Mouse (Mus musculus) CH12.LX (cell line): Measurements from ENCODE around the gene Ctbp1. TPM values are rescaled to one million over a fixed set of nuclear protein-coding genes. Genes with fewer than 3 reads are reported as not detected.
A peak's percentile ranks its signal among the peaks of the same experiment; 100 is the strongest.

Experiments used
- DNase-seq: peaks from one replicate; pipeline ENCODE4 v3.0.0-alpha.2; 2013; ENCODE audit errors: extremely low read depth
- H3K27ac ChIP-seq: 2 replicates; pipeline ENCODE4 v1.5.1; 2012; ENCODE audit warnings: low read depth, mild to moderate bottlenecking, control low read depth, moderate library complexity; ENCODE audit not compliant: insufficient read depth
- H3K27me3 ChIP-seq: replicated peaks from 2 replicates; pipeline ENCODE3; 2012; ENCODE audit warnings: inconsistent platforms
- H3K36me3 ChIP-seq, 2 experiments: replicated peaks in 1 of 2; 2 replicates each; pipeline versions ENCODE3 to v1.6.1; 2012; ENCODE audit warnings: inconsistent platforms in 1 of 2, low read length in 1 of 2, mild to moderate bottlenecking in 1 of 2, mixed read lengths in 1 of 2, moderate library complexity in 1 of 2; ENCODE audit not compliant: control insufficient read depth in 1 of 2, insufficient read depth in 1 of 2
- H3K4me1 ChIP-seq, 2 experiments: 2 replicates each; pipeline ENCODE4 v1.6.1; 2012; ENCODE audit warnings: inconsistent platforms in 1 of 2, moderate library complexity in 1 of 2; ENCODE audit not compliant: insufficient read depth in 2 of 2, control insufficient read depth in 1 of 2
- H3K4me2 ChIP-seq: 2 replicates; pipeline ENCODE4 v1.6.1; 2012; ENCODE audit warnings: low read depth, mild to moderate bottlenecking, control low read depth; ENCODE audit not compliant: poor library complexity, insufficient read depth, severe bottlenecking
- H3K4me3 ChIP-seq, 3 experiments: fragments of 150-350 bp in 1 of 3; sonication (generic) in 1 of 3; replicated peaks in 1 of 3; 2 replicates each; pipeline versions ENCODE3 to v1.5.1; 2011 to 2012; ENCODE audit warnings: low read depth in 2 of 3, low read length in 2 of 3, mild to moderate bottlenecking in 2 of 3, moderate library complexity in 2 of 3, control low read depth in 1 of 3, improper control_type of control experiment in 1 of 3, inconsistent platforms in 1 of 3, mixed read lengths in 1 of 3; ENCODE audit not compliant: poor library complexity in 1 of 3
- H3K79me2 ChIP-seq: replicated peaks from 2 replicates; pipeline ENCODE4 v1.6.1; 2012; ENCODE audit warnings: mild to moderate bottlenecking, moderate library complexity; ENCODE audit not compliant: control insufficient read depth, poor library complexity, insufficient read depth, severe bottlenecking; ENCODE audit errors: extremely low read depth
- H3K9ac ChIP-seq: 2 replicates; pipeline ENCODE4 v1.6.1; 2012; ENCODE audit warnings: low read depth, mild to moderate bottlenecking, control low read depth, moderate library complexity; ENCODE audit not compliant: insufficient read depth
- H3K9me3 ChIP-seq: replicated peaks from 2 replicates; pipeline ENCODE3; 2012; ENCODE audit warnings: low read length, inconsistent platforms, mixed read lengths
- BHLHE40 ChIP-seq: IDR thresholded peaks from 2 replicates; pipeline ENCODE4 v1.6.1; 2011; ENCODE audit warnings: mild to moderate bottlenecking, low read depth, low read length, improper control_type of control experiment
- CHD2 ChIP-seq: IDR thresholded peaks from 2 replicates; pipeline ENCODE4 v1.6.1; 2011; ENCODE audit warnings: low read length, improper control_type of control experiment
- CTCF ChIP-seq, 2 experiments: IDR thresholded peaks in 1 of 2; conservative IDR thresholded peaks in 1 of 2; 2 replicates each; pipeline ENCODE4 v1.5.1; 2011 to 2012; ENCODE audit warnings: low read depth in 2 of 2, low read length in 2 of 2, improper control_type of control experiment in 1 of 2, inconsistent platforms in 1 of 2, mild to moderate bottlenecking in 1 of 2, moderate library complexity in 1 of 2
- ELF1 ChIP-seq: IDR thresholded peaks from 2 replicates; pipeline ENCODE4 v1.6.1; 2014; ENCODE audit warnings: low read depth, mild to moderate bottlenecking, inconsistent platforms, low read length, improper control_type of control experiment
- EP300 ChIP-seq: IDR thresholded peaks from 2 replicates; pipeline ENCODE4 v1.6.1; 2011; ENCODE audit warnings: low read length, improper control_type of control experiment
- ETS1 ChIP-seq: conservative IDR thresholded peaks from 2 replicates; pipeline ENCODE4 v1.6.1; 2012; ENCODE audit warnings: low read depth, mild to moderate bottlenecking, inconsistent platforms, low read length, improper control_type of control experiment, moderate library complexity
- GABPA ChIP-seq: IDR thresholded peaks from 2 replicates; pipeline ENCODE4 v1.6.1; 2012; ENCODE audit warnings: low read depth, low read length, improper control_type of control experiment, inconsistent platforms; ENCODE audit not compliant: insufficient replicate concordance
- HCFC1 ChIP-seq: IDR thresholded peaks from 2 replicates; pipeline ENCODE4 v1.6.1; 2012; ENCODE audit warnings: low read depth, mild to moderate bottlenecking, inconsistent platforms, low read length, improper control_type of control experiment
- IRF4 ChIP-seq: IDR thresholded peaks from 2 replicates; pipeline ENCODE4 v1.6.1; 2014; ENCODE audit warnings: low read depth, mild to moderate bottlenecking, inconsistent platforms, low read length, improper control_type of control experiment
- JUN ChIP-seq: IDR thresholded peaks from 2 replicates; pipeline ENCODE4 v1.6.1; 2011; ENCODE audit warnings: low read depth, mild to moderate bottlenecking, low read length, improper control_type of control experiment, moderate library complexity; ENCODE audit not compliant: insufficient read depth
- KAT2A ChIP-seq: IDR thresholded peaks from 2 replicates; pipeline ENCODE4 v1.6.1; 2012; ENCODE audit warnings: low read length, improper control_type of control experiment, inconsistent platforms; ENCODE audit not compliant: insufficient replicate concordance
- MAX ChIP-seq: IDR thresholded peaks from 2 replicates; pipeline ENCODE4 v1.6.1; 2011; ENCODE audit warnings: low read length, improper control_type of control experiment
- MAZ ChIP-seq: IDR thresholded peaks from 2 replicates; pipeline ENCODE4 v1.6.1; 2012; ENCODE audit warnings: low read depth, mild to moderate bottlenecking, inconsistent platforms, low read length, improper control_type of control experiment, moderate library complexity
- MXI1 ChIP-seq: IDR thresholded peaks from 2 replicates; pipeline ENCODE4 v1.6.1; 2011; ENCODE audit warnings: mild to moderate bottlenecking, low read depth, low read length, improper control_type of control experiment
- MYC ChIP-seq: IDR thresholded peaks from 2 replicates; pipeline ENCODE4 v1.6.1; 2011; ENCODE audit warnings: low read depth, mild to moderate bottlenecking, improper control_type of control experiment, low read length
- NRF1 ChIP-seq: IDR thresholded peaks from 2 replicates; pipeline ENCODE4 v1.6.1; 2014; ENCODE audit warnings: low read depth, mild to moderate bottlenecking, inconsistent platforms, low read length, improper control_type of control experiment, moderate library complexity
- POLR2A ChIP-seq: IDR thresholded peaks from 2 replicates; pipeline ENCODE4 v1.6.1; 2011; ENCODE audit warnings: low read depth, mild to moderate bottlenecking, improper control_type of control experiment, low read length
- RAD21 ChIP-seq: IDR thresholded peaks from 2 replicates; pipeline ENCODE4 v1.6.1; 2011; ENCODE audit warnings: low read depth, mild to moderate bottlenecking, low read length, improper control_type of control experiment, moderate library complexity
- RCOR1 ChIP-seq: conservative IDR thresholded peaks from 2 replicates; pipeline ENCODE4 v1.6.1; 2012; ENCODE audit warnings: low read depth, mild to moderate bottlenecking, inconsistent platforms, low read length, improper control_type of control experiment
- SIN3A ChIP-seq: IDR thresholded peaks from 2 replicates; pipeline ENCODE4 v1.6.1; 2012; ENCODE audit warnings: low read length, improper control_type of control experiment, inconsistent platforms
- SMC3 ChIP-seq: IDR thresholded peaks from 2 replicates; pipeline ENCODE4 v1.6.1; 2011; ENCODE audit warnings: low read depth, low read length, improper control_type of control experiment
- TBP ChIP-seq: conservative IDR thresholded peaks from 2 replicates; pipeline ENCODE4 v1.6.1; 2011; ENCODE audit warnings: low read depth, low read length, improper control_type of control experiment
- TCF12 ChIP-seq: IDR thresholded peaks from 2 replicates; pipeline ENCODE4 v1.6.1; 2014; ENCODE audit warnings: low read depth, mild to moderate bottlenecking, inconsistent platforms, low read length, improper control_type of control experiment
- UBTF ChIP-seq: IDR thresholded peaks from 2 replicates; pipeline ENCODE4 v1.6.1; 2012; ENCODE audit warnings: low read depth, mild to moderate bottlenecking, inconsistent platforms, low read length, improper control_type of control experiment, moderate library complexity
- USF2 ChIP-seq: conservative IDR thresholded peaks from 2 replicates; pipeline ENCODE4 v1.6.1; 2011; ENCODE audit warnings: low read depth, low read length, improper control_type of control experiment
- ZC3H11A ChIP-seq: IDR thresholded peaks from 2 replicates; pipeline ENCODE4 v1.6.1; 2012; ENCODE audit warnings: low read depth, mild to moderate bottlenecking, inconsistent platforms, low read length, improper control_type of control experiment
- dilution Hi-C: fragments of 300-500 bp; cut with MboI; formaldehyde crosslinking; loops from 2 replicates; pipeline ENCODE4 v1.14.3; 2020; ENCODE audit warnings: low sequenced_read_pairs; ENCODE audit not compliant: extremely low pct_unique_long_range_greater_than_20kb, extremely low pct_ligation_motif_present
- in situ Hi-C: fragments of 300-500 bp; cut with MboI; formaldehyde crosslinking; loops from 3 replicates; pipeline ENCODE4 v1.14.3; 2019; ENCODE audit warnings: low sequenced_read_pairs, low pct_ligation_motif_present, low pct_unique_long_range_greater_than_20kb, mixed read lengths
- polyA plus RNA-seq: library from polyadenylated mRNA; unstranded; fragments of >175 nt; gene quantifications from 2 replicates; pipeline ENCODE4 v1.2.1, GENCODE M21; 2012; ENCODE audit warnings: low read depth; ENCODE audit not compliant: insufficient read length
- total RNA-seq, 2 experiments: library from RNA; depleted of rRNA; stranded (reverse); fragments of 300-350 nt in 1 of 2; fragments of >200 nt in 1 of 2; gene quantifications; 2 replicates each; pipeline ENCODE4 v1.2.3; 2012 to 2014

Ctbp1 gene
- total RNA-seq (2012; rRNA removed), result 173 and 187 TPM in 2 replicates
- total RNA-seq (2014; rRNA removed), result 101 and 109 TPM in 2 replicates
- 167 and 188 TPM in 2 replicates for polyA plus RNA-seq

DNA sequence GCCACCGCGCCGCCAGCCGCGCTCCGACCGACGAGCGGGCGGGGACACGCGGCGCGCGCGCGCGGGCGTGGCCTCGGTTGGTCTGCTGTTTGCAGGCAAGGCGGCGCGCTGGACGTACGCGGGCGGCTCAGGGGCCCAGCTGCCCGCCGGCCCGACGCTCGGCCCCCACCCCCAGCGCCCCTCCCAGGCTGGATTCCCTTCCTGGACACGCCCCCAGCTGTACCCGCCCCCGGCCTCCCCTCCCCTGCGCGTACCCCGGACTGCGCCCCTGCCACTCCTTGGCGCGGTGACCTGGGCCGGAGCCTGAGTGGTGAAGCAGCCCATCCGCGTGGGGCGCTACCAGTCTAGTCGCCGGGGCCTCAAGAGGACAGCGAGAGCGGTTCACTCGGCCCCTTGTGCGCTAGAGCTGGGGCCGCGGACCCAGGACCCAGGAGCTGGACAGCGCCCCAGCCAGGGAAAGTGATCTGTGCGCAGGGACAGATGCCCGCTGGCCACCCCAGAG, at the start of gene Ctbp1:
TSS of gene Ctbp1 (minus strand) at position 42 of the 502 bp plus-strand sequence.
- H3K4me3 ChIP-seq, result peak within 1 kb of the TSS; percentile 87 to 90 (median 88)
- no peaks in the 10 kb centered on the region for H3K9me3 ChIP-seq
- DNase-seq, result peak; percentile 86
- H3K27ac ChIP-seq, result peak within 1 kb of the TSS; percentile 79
- peak within 1 kb of the TSS; percentile 86 for H3K4me2 ChIP-seq
- H3K4me1 ChIP-seq, result peaks cover 13 to 40% of the 10 kb centered on the region in 2 experiments
- no peaks in the 10 kb centered on the region for H3K27me3 ChIP-seq
- TF ChIP-seq SIN3A (peak; percentile 75), BHLHE40 (no peak), RCOR1 (no peak), USF2 (no peak), KAT2A (no peak), TBP (no peak), IRF4 (0 out of 2 replicates have a peak, but pooled peaks have one; percentile 45), MYC (no peak), SMC3 (peak; percentile 16; the same call in 1 of the 2 replicates), GABPA (no peak), POLR2A (0 out of 2 replicates have a peak, but pooled peaks have one; percentile 30), ELF1 (peak; percentile 58), MAX (no peak), TCF12 (0 out of 2 replicates have a peak, but pooled peaks have one; percentile 32), CHD2 (no peak), HCFC1 (no peak), RAD21 (peak; percentile 5), UBTF (no peak), ETS1 (0 out of 2 replicates have a peak, but pooled peaks have one; percentile 13), JUN (no peak), NRF1 (peak; percentile 47), EP300 (no peak), CTCF (conservative IDR thresholded peaks at IDR 0.05 in 1 of 2, IDR thresholded peaks at IDR 0.05 in 1 of 2; ENCODE audit: low read depth in 2 of 2, low read length in 2 of 2) (peak in 1 of 2 experiments; percentile 59; a peak in 2 of 4 replicates), MXI1 (peak; percentile 57; the same call in 1 of the 2 replicates), MAZ (peak; percentile 4; the same call in 1 of the 2 replicates), ZC3H11A (no peak)
- H3K9ac ChIP-seq, result peak within 1 kb of the TSS; percentile 90
- peaks cover 41% of the 10 kb centered on the region for H3K79me2 ChIP-seq
- in situ Hi-C loops (loop anchor here (5.0 to 25.0 kb wide), 2 partner anchors 102 to 312 kb away; partner anchors contain the start of gene Uvssa), dilution Hi-C loops (no loop called here)
- H3K36me3 ChIP-seq, result peaks cover 15 to 33% of the 10 kb centered on the region in 2 experiments
